Mouse (Mus musculus) lung, postnatal 0 days (tissue): ENCODE measurements around the gene Il1rap.

ENCODE experiments used
- CTCF ChIP-seq: IDR thresholded peaks from 2 replicates; pipeline ENCODE4 v1.5.1; 2016; ENCODE audit warnings: antibody characterized with exemption, mild to moderate bottlenecking
- EP300 ChIP-seq: IDR thresholded peaks from 2 replicates; pipeline ENCODE4 v1.6.1; 2016; ENCODE audit warnings: antibody characterized with exemption, mild to moderate bottlenecking, control low read depth

DNA sequence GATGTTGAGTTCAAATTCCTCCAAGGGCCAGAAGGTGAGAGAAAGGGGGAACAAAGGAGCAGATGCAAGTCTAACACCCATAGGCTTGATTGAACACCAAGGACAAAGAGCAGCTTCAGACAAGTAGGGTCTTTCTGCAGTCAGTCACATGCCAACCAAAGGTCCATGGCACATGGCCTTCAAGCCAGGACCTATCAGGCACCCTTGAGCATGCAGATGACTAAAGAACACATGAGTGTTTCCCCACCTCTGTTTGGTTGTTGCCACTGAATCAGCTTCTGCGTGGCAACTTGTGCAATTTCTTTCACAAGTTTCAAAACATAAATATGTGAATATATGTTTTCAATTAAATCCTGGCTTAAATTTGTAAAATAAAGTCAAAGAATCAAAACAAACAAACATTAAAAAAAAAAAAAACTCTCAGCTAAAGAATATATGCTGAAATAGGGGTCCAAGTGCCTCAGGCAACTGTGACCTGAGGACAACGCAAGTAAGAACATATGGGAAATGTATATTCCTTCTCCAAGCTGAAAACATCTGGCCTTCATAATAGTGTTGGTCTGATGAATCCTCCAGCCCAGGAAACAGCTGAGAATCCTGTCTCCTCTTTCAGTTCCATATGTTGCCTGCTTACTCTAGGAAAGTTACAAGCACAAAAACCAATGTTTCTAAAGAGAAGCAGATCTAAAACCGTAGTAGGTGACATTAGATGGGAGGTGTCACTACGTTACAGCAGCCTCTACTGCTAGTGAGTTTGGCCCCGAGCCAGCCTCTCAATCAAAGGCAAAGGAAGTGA is 142.6 kb downstream of the Il1rap start:
- TF ChIP-seq CTCF (no peak), EP300 (no peak)
